Mouse (Mus musculus): ENCODE results near the gene Fads1. TPM values are rescaled to one million over a fixed set of nuclear protein-coding genes. Genes with fewer than 3 reads are reported as not detected.

Gene Fads1
- polyA plus RNA-seq, 1 experiment from 2014 or later: 155 TPM

GRCm38 (mm10) chr19:10171846-10172245 lies 10.8 kb upstream of the Fads1 start:
- ATAC-seq (ENCODE audit: low FRiP score): no peak
- H3K36me3 ChIP-seq (ENCODE audit: control insufficient read depth, insufficient read depth, low read length): no peaks in the 10 kb centered on the region
- no peak overlapping the region for H3K9ac ChIP-seq (ENCODE audit: low read length)
- peak; percentile 14 for DNase-seq (ENCODE audit: low spot score, missing footprints)
- H3K27me3 ChIP-seq (ENCODE audit: control insufficient read depth, insufficient read depth, low read length): no peaks in the 10 kb centered on the region
- H3K27ac ChIP-seq (ENCODE audit: low read depth, low read length): no peak overlapping the region
- H3K9me3 ChIP-seq (ENCODE audit: control insufficient read depth, low read length): no peaks in the 10 kb centered on the region
- H3K4me1 ChIP-seq (ENCODE audit: control insufficient read depth, insufficient read depth, low read length): no peaks in the 10 kb centered on the region
- no peak overlapping the region for H3K4me3 ChIP-seq (ENCODE audit: low read depth, low read length)
- H3K4me2 ChIP-seq: no peak overlapping the region

DNA sequence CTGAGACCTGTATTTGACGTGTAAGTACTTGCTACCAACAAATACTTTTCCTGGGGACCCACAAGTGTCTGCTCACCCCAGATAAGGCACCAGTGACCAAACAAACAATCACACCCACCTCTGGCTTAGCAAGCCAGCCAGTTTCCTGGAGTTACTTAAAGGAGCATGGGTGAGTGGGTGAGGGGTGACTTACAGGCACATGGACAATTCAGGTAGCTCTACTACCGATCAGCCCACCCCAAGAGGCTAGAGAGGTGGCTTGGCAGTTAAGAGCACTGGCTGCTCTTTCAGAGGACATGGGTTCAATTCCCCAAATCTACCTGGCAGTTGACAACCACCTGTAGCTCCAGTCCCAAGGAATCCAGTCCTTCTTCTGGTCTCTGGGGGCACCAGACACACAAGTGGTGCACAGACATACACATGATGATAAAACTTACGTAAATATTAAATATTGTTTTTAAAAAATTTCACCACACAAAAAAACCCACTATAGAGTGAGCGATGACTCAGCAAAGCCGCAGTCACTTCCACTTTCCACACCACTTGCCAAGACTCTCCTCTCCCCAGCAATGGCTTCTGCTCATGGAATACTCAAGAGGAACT lies 9.5 kb upstream of the Fads1 start:
- ATAC-seq (ENCODE audit: low FRiP score): no peak
- WGBS: 90% methylated on average over 5 of the region's 5 CpGs
- Histone ChIP-seq H3K36me3 (ENCODE audit: control insufficient read depth, insufficient read depth, low read length) (no peaks in the 10 kb centered on the region), H3K9me3 (ENCODE audit: control insufficient read depth, low read length) (no peaks in the 10 kb centered on the region), H3K4me1 (ENCODE audit: control insufficient read depth, insufficient read depth, low read length) (no peaks in the 10 kb centered on the region), H3K4me2 (no peak overlapping the region), H3K9ac (ENCODE audit: low read length) (no peak overlapping the region), H3K27ac (ENCODE audit: low read depth, low read length) (no peak overlapping the region), H3K27me3 (ENCODE audit: control insufficient read depth, insufficient read depth, low read length) (no peaks in the 10 kb centered on the region), H3K4me3 (ENCODE audit: low read depth, low read length) (no peak overlapping the region)
- peak; percentile 14 for DNase-seq (ENCODE audit: low spot score, missing footprints)

DNA sequence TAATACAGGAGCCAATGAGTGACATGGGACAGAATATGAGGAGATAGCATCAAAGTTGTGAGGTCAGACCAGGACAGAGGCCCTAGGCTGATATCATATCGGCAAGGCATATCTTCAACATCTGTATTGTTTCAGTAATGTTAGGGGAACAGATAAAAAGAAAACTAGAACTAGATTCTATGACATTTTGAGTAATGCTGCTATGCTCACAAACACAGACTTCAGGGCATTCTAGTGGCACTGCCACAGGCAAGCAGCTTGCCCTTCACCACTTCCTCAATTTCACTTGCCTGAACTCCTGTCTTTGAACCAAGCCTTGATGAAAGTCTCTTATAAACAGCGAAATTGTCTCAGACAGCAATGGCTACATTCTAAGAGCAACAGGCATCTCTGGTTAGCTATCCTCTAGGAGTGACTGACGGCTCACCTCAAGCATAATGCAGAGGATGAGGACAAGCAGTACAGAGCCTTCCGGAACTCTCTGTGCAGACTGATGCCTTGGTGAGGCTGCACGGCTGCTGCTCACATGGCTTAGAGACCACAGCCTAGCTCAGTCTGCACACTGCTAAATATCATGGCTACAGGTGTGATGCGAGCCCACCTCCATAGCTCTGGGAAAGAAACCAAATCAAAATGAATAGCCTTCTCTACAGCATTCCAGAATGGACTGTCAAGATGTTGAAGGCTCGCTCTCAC lies 8.7 kb upstream of the Fads1 start:
- 91% methylated on average over 7 of the region's 7 CpGs for WGBS
- H3K4me2 ChIP-seq: no peak overlapping the region

GRCm38 (mm10) chr19:10174956-10175355 lies 7.7 kb upstream of the Fads1 start:
- no peaks in the 10 kb centered on the region for H3K27me3 ChIP-seq (ENCODE audit: control insufficient read depth, insufficient read depth, low read length)
- no peak overlapping the region for H3K4me3 ChIP-seq (ENCODE audit: low read depth, low read length)
- no peak overlapping the region for H3K4me2 ChIP-seq
- H3K27ac ChIP-seq (ENCODE audit: low read depth, low read length): no peak overlapping the region
- DNase-seq (ENCODE audit: low spot score, missing footprints) (peak; percentile 57), ATAC-seq (ENCODE audit: low FRiP score) (no peak)
- 84% methylated on average over 4 of the region's 4 CpGs for WGBS
- H3K36me3 ChIP-seq (ENCODE audit: control insufficient read depth, insufficient read depth, low read length): no peaks in the 10 kb centered on the region
- H3K9me3 ChIP-seq (ENCODE audit: control insufficient read depth, low read length): no peaks in the 10 kb centered on the region
- H3K9ac ChIP-seq (ENCODE audit: low read length): no peak overlapping the region
- no peaks in the 10 kb centered on the region for H3K4me1 ChIP-seq (ENCODE audit: control insufficient read depth, insufficient read depth, low read length)

More for the DNA sequence above, 8.7 kb upstream of the Fads1 start:
- Histone ChIP-seq H3K9me3 (ENCODE audit: control insufficient read depth, low read length) (no peaks in the 10 kb centered on the region), H3K36me3 (ENCODE audit: control insufficient read depth, insufficient read depth, low read length) (no peaks in the 10 kb centered on the region), H3K27ac (ENCODE audit: low read depth, low read length) (no peak overlapping the region), H3K9ac (ENCODE audit: low read length) (no peak overlapping the region), H3K27me3 (ENCODE audit: control insufficient read depth, insufficient read depth, low read length) (no peaks in the 10 kb centered on the region), H3K4me1 (ENCODE audit: control insufficient read depth, insufficient read depth, low read length) (no peaks in the 10 kb centered on the region), H3K4me3 (ENCODE audit: low read depth, low read length) (no peak overlapping the region)
- DNase-seq (ENCODE audit: low spot score, missing footprints): peak; percentile 33
- no peak for ATAC-seq (ENCODE audit: low FRiP score)

GRCm38 (mm10) chr19:10176477-10176876 lies 6.2 kb upstream of the Fads1 start:
- H3K4me2 ChIP-seq: no peak overlapping the region
- H3K9ac ChIP-seq (ENCODE audit: low read length): no peak overlapping the region
- H3K27ac ChIP-seq (ENCODE audit: low read depth, low read length): no peak overlapping the region
- H3K4me1 ChIP-seq (ENCODE audit: control insufficient read depth, insufficient read depth, low read length): no peaks in the 10 kb centered on the region
- no peak for ATAC-seq (ENCODE audit: low FRiP score)
- no peak for DNase-seq (ENCODE audit: low spot score, missing footprints)
- no peaks in the 10 kb centered on the region for H3K9me3 ChIP-seq (ENCODE audit: control insufficient read depth, low read length)
- no peaks in the 10 kb centered on the region for H3K36me3 ChIP-seq (ENCODE audit: control insufficient read depth, insufficient read depth, low read length)
- 47% methylated on average over 1 of the region's 1 CpGs for WGBS
- H3K4me3 ChIP-seq (ENCODE audit: low read depth, low read length): no peak overlapping the region
- H3K27me3 ChIP-seq (ENCODE audit: control insufficient read depth, insufficient read depth, low read length): no peaks in the 10 kb centered on the region

DNA sequence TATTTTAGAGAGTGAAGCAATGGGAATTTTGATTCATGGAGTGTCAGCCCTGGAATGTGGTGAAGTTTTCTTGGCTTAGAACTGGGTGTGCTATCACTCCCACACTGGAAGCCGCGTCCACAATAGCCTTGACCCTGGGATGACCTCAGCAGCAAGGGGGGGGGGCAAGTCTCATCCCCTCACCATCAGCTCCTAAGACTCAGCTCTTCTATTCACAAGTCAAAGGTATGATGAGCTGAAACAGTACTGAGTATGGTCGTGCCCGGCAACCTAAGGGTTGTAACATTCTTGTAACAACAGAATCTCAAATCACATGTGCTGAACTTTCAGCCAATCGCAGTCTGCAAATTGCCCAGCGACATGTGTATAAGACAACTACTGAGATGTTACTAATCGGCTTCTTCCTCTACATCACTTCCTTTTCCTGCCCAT lies 5.7 kb upstream of the Fads1 start:
- ATAC-seq (ENCODE audit: low FRiP score) (no peak), DNase-seq (ENCODE audit: low spot score, missing footprints) (peak; percentile 71)
- no peak overlapping the region for H3K9ac ChIP-seq (ENCODE audit: low read length)
- H3K36me3 ChIP-seq (ENCODE audit: control insufficient read depth, insufficient read depth, low read length): no peaks in the 10 kb centered on the region
- H3K27ac ChIP-seq (ENCODE audit: low read depth, low read length): no peak overlapping the region
- WGBS: 72% methylated on average over 7 of the region's 7 CpGs
- no peak overlapping the region for H3K4me3 ChIP-seq (ENCODE audit: low read depth, low read length)
- H3K4me2 ChIP-seq: no peak overlapping the region
- no peaks in the 10 kb centered on the region for H3K27me3 ChIP-seq (ENCODE audit: control insufficient read depth, insufficient read depth, low read length)
- H3K4me1 ChIP-seq (ENCODE audit: control insufficient read depth, insufficient read depth, low read length): no peaks in the 10 kb centered on the region
- no peaks in the 10 kb centered on the region for H3K9me3 ChIP-seq (ENCODE audit: control insufficient read depth, low read length)

DNA sequence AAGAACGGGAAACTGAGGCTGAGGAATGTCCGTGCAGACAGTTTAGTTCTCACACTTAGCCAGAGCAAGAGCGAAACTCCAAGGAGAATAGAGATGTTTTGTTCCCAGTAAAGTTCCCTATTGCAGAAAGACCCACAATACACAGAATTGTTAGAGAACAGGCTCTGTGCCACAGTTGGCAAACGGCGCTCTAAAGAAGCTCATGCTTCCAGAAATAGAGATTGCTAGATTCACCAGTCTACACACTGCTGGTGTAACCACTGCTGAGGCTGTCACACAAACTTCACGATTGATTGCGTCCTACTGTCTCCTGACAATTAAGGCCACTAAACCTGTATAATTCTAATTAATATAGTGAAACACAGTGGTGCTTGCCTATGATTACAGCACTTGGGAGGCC lies 1.5 kb upstream of the Fads1 start:
- no peak overlapping the region for H3K4me3 ChIP-seq (ENCODE audit: low read depth, low read length)
- no peaks in the 10 kb centered on the region for H3K27me3 ChIP-seq (ENCODE audit: control insufficient read depth, insufficient read depth, low read length)
- H3K27ac ChIP-seq (ENCODE audit: low read depth, low read length): no peak overlapping the region
- H3K4me2 ChIP-seq: no peak overlapping the region
- no peaks in the 10 kb centered on the region for H3K9me3 ChIP-seq (ENCODE audit: control insufficient read depth, low read length)
- peaks cover under 1% of the 10 kb centered on the region; the same call in 1 of the 2 replicates for H3K36me3 ChIP-seq (ENCODE audit: control insufficient read depth, insufficient read depth, low read length)
- ATAC-seq (ENCODE audit: low FRiP score) (no peak), DNase-seq (ENCODE audit: low spot score, missing footprints) (no peak)
- WGBS: 93% methylated on average over 7 of the region's 7 CpGs
- H3K4me1 ChIP-seq (ENCODE audit: control insufficient read depth, insufficient read depth, low read length): peaks cover 12% of the 10 kb centered on the region
- no peak overlapping the region for H3K9ac ChIP-seq (ENCODE audit: low read length)

GRCm38 (mm10) chr19:10182142-10182541 lies 546 bp upstream of the Fads1 start:
- 38% methylated on average over 7 of the region's 7 CpGs for WGBS
- peak overlapping the region; percentile 55 for H3K4me3 ChIP-seq (ENCODE audit: low read depth, low read length)
- H3K4me2 ChIP-seq: peak overlapping the region; percentile 66
- no peak; the same call in 1 of the 2 replicates for ATAC-seq (ENCODE audit: low FRiP score)
- H3K9ac ChIP-seq (ENCODE audit: low read length): no peak overlapping the region; the same call in 1 of the 2 replicates
- no peak for DNase-seq (ENCODE audit: low spot score, missing footprints)
- H3K9me3 ChIP-seq (ENCODE audit: control insufficient read depth, low read length): no peaks in the 10 kb centered on the region
- no peaks in the 10 kb centered on the region for H3K27me3 ChIP-seq (ENCODE audit: control insufficient read depth, insufficient read depth, low read length)
- H3K27ac ChIP-seq (ENCODE audit: low read depth, low read length): peak overlapping the region; percentile 49; the same call in 1 of the 2 replicates
- H3K4me1 ChIP-seq (ENCODE audit: control insufficient read depth, insufficient read depth, low read length): peaks cover 12% of the 10 kb centered on the region
- H3K36me3 ChIP-seq (ENCODE audit: control insufficient read depth, insufficient read depth, low read length): peaks cover 10% of the 10 kb centered on the region; the same call in 1 of the 2 replicates

GRCm38 (mm10) chr19:10183299-10183983 lies 753 bp downstream of the Fads1 start:
- DNase-seq (ENCODE audit: low spot score, missing footprints): no peak
- peaks cover 14% of the 10 kb centered on the region for H3K36me3 ChIP-seq (ENCODE audit: control insufficient read depth, insufficient read depth, low read length)
- peak overlapping the region; percentile 86 for H3K27ac ChIP-seq (ENCODE audit: low read depth, low read length)
- H3K4me2 ChIP-seq: peak overlapping the region; percentile 66
- H3K27me3 ChIP-seq (ENCODE audit: control insufficient read depth, insufficient read depth, low read length): no peaks in the 10 kb centered on the region
- H3K9me3 ChIP-seq (ENCODE audit: control insufficient read depth, low read length): no peaks in the 10 kb centered on the region
- peak; percentile 64 for ATAC-seq (ENCODE audit: low FRiP score)
- H3K9ac ChIP-seq (ENCODE audit: low read length): peak overlapping the region; percentile 90
- peak overlapping the region; percentile 55 for H3K4me3 ChIP-seq (ENCODE audit: low read depth, low read length)
- H3K4me1 ChIP-seq (ENCODE audit: control insufficient read depth, insufficient read depth, low read length): peaks cover 12% of the 10 kb centered on the region
- under 1% methylated on average over 35 of the region's 35 CpGs for WGBS

Data from midbrain, embryonic 11.5 days (tissue).